Mouse (Mus musculus) embryonic fibroblast, embryonic 13.5 days (primary cell): ENCODE data around the gene 4930583I09Rik.

Experiments used
- CTCF ChIP-seq: IDR thresholded peaks from 2 replicates; pipeline ENCODE4 v1.5.1; 2011; ENCODE audit warnings: mild to moderate bottlenecking, control low read depth, low read length, moderate library complexity, borderline replicate concordance; ENCODE audit not compliant: insufficient read depth
- POLR2A ChIP-seq: IDR thresholded peaks from 2 replicates; pipeline ENCODE4 v1.6.1; 2011; ENCODE audit warnings: low read depth, mild to moderate bottlenecking, control low read depth, low read length, moderate library complexity

- no peak for TF ChIP-seq POLR2A
- TF ChIP-seq CTCF = no peak
These were observed 31.3 kb downstream of the 4930583I09Rik start for GRCm38 (mm10) chr17:64804375-64805124.
